Mouse (Mus musculus): ENCODE measurements at regions not wholly inside any gene's neighbourhood (a gene's known extent, or its start where the extent isn't known, plus 50 kb on each side); places are given as distances from the start of the nearest gene placed in this dataset.

DNA sequence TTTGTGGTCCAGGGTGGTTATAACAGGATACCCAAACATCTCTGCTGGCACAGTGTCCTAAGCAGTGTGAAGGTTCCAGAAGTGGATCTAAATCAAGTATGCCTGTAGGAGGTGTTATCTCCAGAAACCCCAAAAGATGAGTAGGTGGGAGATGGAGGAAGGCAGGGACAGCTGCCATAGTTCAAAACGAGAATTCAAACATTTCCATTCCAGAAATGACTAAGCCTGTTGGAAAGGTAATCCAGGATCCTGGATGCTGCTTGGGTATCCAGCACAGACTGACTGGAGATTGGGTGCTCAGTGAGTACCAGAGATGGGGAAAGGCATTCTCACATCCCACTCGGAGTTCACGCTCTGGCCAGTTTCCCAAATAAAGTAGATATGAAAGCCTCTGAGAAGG is 607.9 kb upstream of the Kdm8 start:
- TF ChIP-seq POLR2AphosphoS2 (IDR thresholded peaks at IDR 0.05; ENCODE audit: low read length) (no peak), ZKSCAN1 (IDR thresholded peaks at IDR 0.05; ENCODE audit: low read depth, low read length) (no peak), MXI1 (IDR thresholded peaks at IDR 0.05; ENCODE audit: low read depth, low read length) (no peak), GATA1 (IDR thresholded peaks at IDR 0.05; ENCODE audit: low read depth, low read length) (no peak), USF1 (IDR thresholded peaks at IDR 0.05; ENCODE audit: low read depth, low read length) (no peak), MEF2A (IDR thresholded peaks at IDR 0.05; ENCODE audit: extremely low read depth, insufficient replicate concordance, low read depth, low read length, poor library complexity, severe bottlenecking) (no peak), POLR2A (IDR thresholded peaks at IDR 0.05; ENCODE audit: control insufficient read depth in 1 of 2, insufficient read depth in 1 of 2, low read depth in 1 of 2, low read length in 2 of 2, poor library complexity in 1 of 2) (no peak), CTCF (IDR thresholded peaks at IDR 0.05 in 2 of 3, conservative IDR thresholded peaks at IDR 0.05 in 1 of 3; ENCODE audit: control insufficient read depth in 1 of 3, insufficient read depth in 1 of 3, low read depth in 2 of 3, low read length in 3 of 3, poor library complexity in 1 of 3, severe bottlenecking in 1 of 3) (no peak), EP300 (IDR thresholded peaks at IDR 0.05; ENCODE audit: low read depth in 1 of 2, low read length in 2 of 2) (no peak), ZMIZ1 (IDR thresholded peaks at IDR 0.05; ENCODE audit: low read depth, low read length) (no peak)

Measured in MEL (cell line).